Mouse (Mus musculus) embryonic facial prominence, embryonic 14.5 days (tissue): Measurements from ENCODE around the gene Olfr1454. TPM values are rescaled to one million over a fixed set of nuclear protein-coding genes. Genes with fewer than 3 reads are reported as not detected.

Source experiments
- ATAC-seq: fragments of 200-750 bp; cut with Nextera tagmentation; 2 replicates; pipeline ENCODE4 v1.8.0; 2017; ENCODE audit warnings: low read depth, moderate number of reproducible peaks, moderate TSS enrichment
- DNase-seq: peaks from one replicate; pipeline ENCODE4 v3.0.0-alpha.2; 2015; ENCODE audit warnings: low spot score
- H3K27ac ChIP-seq: fragments of 300-500 bp; sonication (generic); replicated peaks from 2 replicates; pipeline ENCODE4 v1.5.1; 2014; ENCODE audit warnings: low read depth, mild to moderate bottlenecking, low read length, moderate library complexity
- H3K27me3 ChIP-seq: fragments of 300-500 bp; sonication (generic); replicated peaks from 2 replicates; pipeline ENCODE4 v1.6.1; 2014; ENCODE audit warnings: low read length; ENCODE audit not compliant: control insufficient read depth, insufficient read depth
- H3K36me3 ChIP-seq: fragments of 300-500 bp; sonication (generic); 2 replicates; pipeline ENCODE4 v1.6.1; 2014; ENCODE audit warnings: low read length, mixed read lengths; ENCODE audit not compliant: control insufficient read depth, insufficient read depth
- H3K4me1 ChIP-seq: fragments of 300-500 bp; sonication (generic); 2 replicates; pipeline ENCODE4 v1.6.1; 2014; ENCODE audit warnings: antibody characterized with exemption, low read length; ENCODE audit not compliant: control insufficient read depth, insufficient read depth
- H3K4me2 ChIP-seq: fragments of 300-500 bp; sonication (generic); 2 replicates; pipeline ENCODE4 v1.6.1; 2014; ENCODE audit warnings: low read depth, mild to moderate bottlenecking, low read length, moderate library complexity, mixed read lengths
- H3K4me3 ChIP-seq: fragments of 300-500 bp; sonication (generic); 2 replicates; pipeline ENCODE4 v1.5.1; 2014; ENCODE audit warnings: low read depth, mild to moderate bottlenecking, low read length
- H3K9ac ChIP-seq: fragments of 300-500 bp; sonication (generic); 2 replicates; pipeline ENCODE4 v1.6.1; 2014; ENCODE audit warnings: low read depth, mild to moderate bottlenecking, low read length, moderate library complexity, mixed read lengths
- H3K9me3 ChIP-seq: fragments of 300-500 bp; sonication (generic); 2 replicates; pipeline ENCODE4 v1.6.1; 2016; ENCODE audit warnings: low read length; ENCODE audit not compliant: control insufficient read depth
- WGBS: fragments of 180-500 bp; shearing (Covaris S2); extraction: QIAGEN DNeasy Blood & Tissue Kit; methylation state at CpG from one replicate; pipeline ENCODE4 v1.1.7; 2014; 5-methylcytosine and 5-hydroxymethylcytosine counted together
- polyA plus RNA-seq: library from polyadenylated mRNA; unstranded; fragments of >200 nt; fragmentation: Nextera tagmentation; extraction: Ambion mirVana; gene quantifications from 2 replicates; pipeline ENCODE4 v1.2.1, GENCODE M21; 2014

Olfr1454 gene
- polyA plus RNA-seq: 0.13 TPM in 1 of 2 replicates, not detected in the other

GRCm38 (mm10) chr19:13060310-13060709 lies at the start of gene Olfr1454:
Gene Olfr1454 (plus strand): TSS chr19:13060610.
- WGBS: 67% methylated on average over 2 of the region's 2 CpGs
- Histone ChIP-seq H3K36me3 (no peaks in the 10 kb centered on the region), H3K4me1 (no peaks in the 10 kb centered on the region), H3K9me3 (peaks cover 10% of the 10 kb centered on the region; the same call in 1 of the 2 replicates), H3K27ac (no peak within 1 kb of the TSS), H3K4me2 (no peak within 1 kb of the TSS), H3K4me3 (no peak within 1 kb of the TSS), H3K27me3 (no peaks in the 10 kb centered on the region), H3K9ac (no peak within 1 kb of the TSS)
- ATAC-seq (no peak), DNase-seq (no peak)

GRCm38 (mm10) chr19:13028227-13028626 lies 32.2 kb upstream of the Olfr1454 start, which contains the start of gene Olfr1453:
Gene Olfr1453 (minus strand): TSS chr19:13028327.
- Histone ChIP-seq H3K4me3 (no peak within 1 kb of the TSS), H3K4me2 (no peak within 1 kb of the TSS), H3K27ac (no peak within 1 kb of the TSS), H3K36me3 (no peaks in the 10 kb centered on the region), H3K4me1 (no peaks in the 10 kb centered on the region), H3K9me3 (no peaks in the 10 kb centered on the region), H3K9ac (no peak within 1 kb of the TSS), H3K27me3 (no peaks in the 10 kb centered on the region)
- 46% methylated on average over 1 of the region's 1 CpGs for WGBS
- DNase-seq: no peak
- ATAC-seq: no peak

- Histone ChIP-seq H3K36me3 (no peaks in the 10 kb centered on the region), H3K4me1 (no peaks in the 10 kb centered on the region), H3K4me3 (no peak overlapping the region), H3K9ac (no peak overlapping the region), H3K27ac (no peak overlapping the region), H3K4me2 (no peak overlapping the region), H3K9me3 (0 out of 2 replicates have a peak, but pooled peaks cover 7% of the 10 kb centered on the region), H3K27me3 (no peaks in the 10 kb centered on the region)
- ATAC-seq (no peak), DNase-seq (no peak)
- WGBS: 91% methylated on average over 1 of the region's 1 CpGs
Measured at GRCm38 (mm10) chr19:13093908-13094307, 33.5 kb downstream of the Olfr1454 start.

- DNase-seq (no peak), ATAC-seq (no peak)
- 69% methylated on average over 2 of the region's 2 CpGs for WGBS
- Histone ChIP-seq H3K4me3 (no peak within 1 kb of the TSS), H3K9me3 (no peaks in the 10 kb centered on the region), H3K27me3 (no peaks in the 10 kb centered on the region), H3K4me1 (no peaks in the 10 kb centered on the region), H3K9ac (no peak within 1 kb of the TSS), H3K4me2 (no peak within 1 kb of the TSS), H3K36me3 (no peaks in the 10 kb centered on the region), H3K27ac (no peak within 1 kb of the TSS)
Measured at GRCm38 (mm10) chr19:13097791-13098190, 37.4 kb downstream of the Olfr1454 start, which contains the start of gene Olfr1457. Gene Olfr1457 (minus strand): TSS chr19:13097891.

GRCm38 (mm10) chr19:13106675-13107074 lies 46.3 kb downstream of the Olfr1454 start, which contains the start of gene Olfr1458:
Gene Olfr1458 (minus strand): TSS chr19:13106775.
- no peaks in the 10 kb centered on the region for H3K27me3 ChIP-seq
- no peak for DNase-seq
- no peak within 1 kb of the TSS for H3K4me3 ChIP-seq
- no peaks in the 10 kb centered on the region for H3K36me3 ChIP-seq
- ATAC-seq: no peak
- no peaks in the 10 kb centered on the region for H3K9me3 ChIP-seq
- H3K9ac ChIP-seq: no peak within 1 kb of the TSS
- 84% methylated on average over 3 of the region's 3 CpGs for WGBS
- H3K27ac ChIP-seq: no peak within 1 kb of the TSS
- no peak within 1 kb of the TSS for H3K4me2 ChIP-seq
- no peaks in the 10 kb centered on the region for H3K4me1 ChIP-seq

Other genes starting within 250 kb of the Olfr1454 start
- not detected in 2 replicates for gene Gm5244, start 213.9 kb upstream of the Olfr1454 start, polyA plus RNA-seq
- gene Olfr1444, start 203.3 kb upstream of the Olfr1454 start, polyA plus RNA-seq: not detected in 2 replicates
- gene Olfr1445, start 176.8 kb upstream of the Olfr1454 start, polyA plus RNA-seq: not detected in 2 replicates
- not detected in 2 replicates for gene Olfr1446, start 167.1 kb upstream of the Olfr1454 start, polyA plus RNA-seq
- gene Olfr1447, start 156.9 kb upstream of the Olfr1454 start, polyA plus RNA-seq: not detected in 2 replicates
- not detected in 2 replicates for gene Olfr1448, start 136.2 kb upstream of the Olfr1454 start, polyA plus RNA-seq
- not detected in 2 replicates for gene Olfr1449, start 129.8 kb upstream of the Olfr1454 start, polyA plus RNA-seq
- not detected in 2 replicates for gene Olfr1450, start 110.4 kb upstream of the Olfr1454 start, polyA plus RNA-seq
- not detected in 2 replicates for gene Olfr1451, start 65.6 kb upstream of the Olfr1454 start, polyA plus RNA-seq
- not detected in 2 replicates for gene Olfr1453, start 32.3 kb upstream of the Olfr1454 start, polyA plus RNA-seq
- not detected in 2 replicates for gene Olfr1457, start 37.3 kb downstream of the Olfr1454 start, polyA plus RNA-seq
- gene Olfr1458, start 46.2 kb downstream of the Olfr1454 start, polyA plus RNA-seq: not detected in 2 replicates
- 0.11 TPM in 1 of 2 replicates, not detected in the other for gene Olfr1459, start 88.9 kb downstream of the Olfr1454 start, polyA plus RNA-seq
- not detected in 2 replicates for gene Olfr1461, start 102.4 kb downstream of the Olfr1454 start, polyA plus RNA-seq
- not detected in 2 replicates for gene Olfr1462, start 125.1 kb downstream of the Olfr1454 start, polyA plus RNA-seq
- not detected in 2 replicates for gene Olfr1463, start 170.7 kb downstream of the Olfr1454 start, polyA plus RNA-seq